Mouse (Mus musculus) urinary bladder, adult 18-20 months (tissue): ENCODE data around the gene Fbrsl1.

Experiments
- DNase-seq, 2 experiments: peaks; one replicate each; pipeline ENCODE4 v3.0.0; 2022; ENCODE audit warnings: low spot score in 2 of 2, mixed read lengths in 2 of 2

Fbrsl1 gene

GRCm38 (mm10) chr5:110415022-110415421, 33.3 kb downstream of the Fbrsl1 start:
- no peak for DNase-seq

GRCm38 (mm10) chr5:110413018-110413417, 35.3 kb downstream of the Fbrsl1 start:
- no peak for DNase-seq

- DNase-seq, result no peak
Observed at GRCm38 (mm10) chr5:110410386-110410785, 37.9 kb downstream of the Fbrsl1 start.

GRCm38 (mm10) chr5:110408967-110409366, 39.3 kb downstream of the Fbrsl1 start:
- DNase-seq, result no peak

- DNase-seq, result peak in 1 of 2 experiments; percentile 24
Observed at GRCm38 (mm10) chr5:110406065-110406714, 42.1 kb downstream of the Fbrsl1 start.

- DNase-seq, result no peak
Observed at GRCm38 (mm10) chr5:110403931-110404330, 44.4 kb downstream of the Fbrsl1 start.

GRCm38 (mm10) chr5:110402557-110402956, 45.7 kb downstream of the Fbrsl1 start:
- no peak for DNase-seq

GRCm38 (mm10) chr5:110401101-110401500, 47.2 kb downstream of the Fbrsl1 start:
- peak in 1 of 2 experiments; percentile 16 for DNase-seq

GRCm38 (mm10) chr5:110395006-110395661, 53.2 kb downstream of the Fbrsl1 start:
- DNase-seq, result no peak

GRCm38 (mm10) chr5:110392727-110393126, 55.6 kb downstream of the Fbrsl1 start:
- no peak for DNase-seq

GRCm38 (mm10) chr5:110390631-110391030, 57.7 kb downstream of the Fbrsl1 start:
- DNase-seq, result no peak

- DNase-seq, result no peak
Observed at GRCm38 (mm10) chr5:110387332-110387731, 61.0 kb downstream of the Fbrsl1 start.

- DNase-seq, result peak; percentile 68 to 82
Observed at GRCm38 (mm10) chr5:110386371-110387330, 61.7 kb downstream of the Fbrsl1 start.

- no peak for DNase-seq
Observed at GRCm38 (mm10) chr5:110385263-110385662, 63.0 kb downstream of the Fbrsl1 start.

- DNase-seq, result no peak
Observed at GRCm38 (mm10) chr5:110384491-110384890, 63.8 kb downstream of the Fbrsl1 start.

GRCm38 (mm10) chr5:110379823-110380222, 68.5 kb downstream of the Fbrsl1 start:
- DNase-seq, result no peak

- DNase-seq, result no peak
Observed at GRCm38 (mm10) chr5:110379086-110379485, 69.2 kb downstream of the Fbrsl1 start.

- DNase-seq, result no peak
Observed at GRCm38 (mm10) chr5:110378181-110378583, 70.1 kb downstream of the Fbrsl1 start.

- peak; percentile 49 to 65 for DNase-seq
Observed at GRCm38 (mm10) chr5:110376802-110377433, 71.4 kb downstream of the Fbrsl1 start.

GRCm38 (mm10) chr5:110363822-110364545, 84.3 kb downstream of the Fbrsl1 start:
- no peak for DNase-seq
